Mouse (Mus musculus) right cerebral cortex, postnatal 25 days (tissue): ENCODE measurements around the gene Aplp1.

ENCODE experiments used
- DNase-seq: peaks from one replicate; pipeline ENCODE4 v3.0.0; 2022

The Aplp1 gene

GRCm38 (mm10) chr7:30408639-30409038 is 36.7 kb downstream of the Aplp1 start:
- no peak for DNase-seq

GRCm38 (mm10) chr7:30402343-30402742 is 43.0 kb downstream of the Aplp1 start:
- DNase-seq = no peak

GRCm38 (mm10) chr7:30399671-30400070 is 45.7 kb downstream of the Aplp1 start:
- DNase-seq = no peak

- no peak for DNase-seq
Observed at GRCm38 (mm10) chr7:30394871-30395270, 50.5 kb downstream of the Aplp1 start.

GRCm38 (mm10) chr7:30394379-30394778 is 51.0 kb downstream of the Aplp1 start:
- no peak for DNase-seq

- no peak for DNase-seq
Observed at GRCm38 (mm10) chr7:30393631-30394030, 51.7 kb downstream of the Aplp1 start.

- DNase-seq = no peak
Observed at GRCm38 (mm10) chr7:30392746-30393520, 52.4 kb downstream of the Aplp1 start.
